Mouse (Mus musculus): ENCODE data around the gene Bbox1.

Bbox1 gene

DNA sequence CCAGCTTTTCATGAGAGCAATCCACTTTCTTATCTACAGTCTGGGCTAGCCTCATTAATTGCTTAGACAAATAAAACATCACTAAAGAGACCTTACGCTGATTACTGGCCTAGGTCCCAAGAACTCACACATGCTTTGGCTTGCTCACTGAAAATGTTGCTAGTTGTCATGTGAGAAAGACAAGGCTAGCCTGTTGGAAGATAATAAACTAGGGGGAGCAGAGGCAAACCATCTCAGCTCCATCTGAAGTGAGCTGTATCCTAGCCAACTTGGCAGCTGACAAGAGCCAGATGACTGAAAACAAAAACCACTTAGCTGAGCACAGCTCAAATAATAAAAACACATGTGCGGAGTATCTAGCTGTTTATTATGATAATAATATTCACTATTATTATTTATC lies 40.2 kb downstream of the Bbox1 start:
- DNase-seq (ENCODE audit: low spot score) = no peak

- no peak for DNase-seq (ENCODE audit: low spot score)
Observed at GRCm38 (mm10) chr2:110269281-110269680, 45.1 kb downstream of the Bbox1 start.

- no peak for DNase-seq (ENCODE audit: low spot score)
Observed at GRCm38 (mm10) chr2:110232252-110232651, 82.1 kb downstream of the Bbox1 start.

- no peak for DNase-seq (ENCODE audit: low spot score)
Observed at GRCm38 (mm10) chr2:110230753-110231152, 83.6 kb downstream of the Bbox1 start.

GRCm38 (mm10) chr2:110229143-110230087 lies 84.9 kb downstream of the Bbox1 start:
- DNase-seq (ENCODE audit: low spot score) = peak; percentile 88

- DNase-seq (ENCODE audit: low spot score) = no peak
Observed at GRCm38 (mm10) chr2:110226421-110226820, 87.9 kb downstream of the Bbox1 start.

GRCm38 (mm10) chr2:110225969-110226368 lies 88.4 kb downstream of the Bbox1 start:
- DNase-seq (ENCODE audit: low spot score) = no peak

DNA sequence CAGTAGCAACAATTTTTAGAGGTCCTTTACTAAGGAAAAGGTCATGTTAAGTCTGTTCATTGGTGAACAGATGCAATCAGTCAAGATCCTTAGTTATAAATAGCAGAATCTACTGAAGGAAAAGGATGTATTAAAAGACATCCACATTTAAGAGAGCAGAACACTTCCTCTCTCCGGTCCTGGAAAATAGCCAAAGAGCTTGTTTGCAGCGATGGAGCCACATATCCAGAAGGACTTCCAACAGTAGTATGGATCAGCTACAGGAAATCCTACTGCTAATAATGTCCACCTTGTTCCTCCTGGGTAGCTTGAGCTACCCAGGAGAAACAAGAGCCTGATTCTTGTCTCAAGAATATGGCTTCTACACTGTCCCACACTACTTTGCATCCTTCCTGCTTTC lies 91.6 kb downstream of the Bbox1 start:
- no peak for DNase-seq (ENCODE audit: low spot score)

GRCm38 (mm10) chr2:110220492-110220891 lies 93.9 kb downstream of the Bbox1 start:
- no peak for DNase-seq (ENCODE audit: low spot score)

- DNase-seq (ENCODE audit: low spot score) = no peak
Observed at GRCm38 (mm10) chr2:110215685-110216058, 98.7 kb downstream of the Bbox1 start.

- no peak for DNase-seq (ENCODE audit: low spot score)
Observed at GRCm38 (mm10) chr2:110214991-110215684, 99.2 kb downstream of the Bbox1 start.

DNA sequence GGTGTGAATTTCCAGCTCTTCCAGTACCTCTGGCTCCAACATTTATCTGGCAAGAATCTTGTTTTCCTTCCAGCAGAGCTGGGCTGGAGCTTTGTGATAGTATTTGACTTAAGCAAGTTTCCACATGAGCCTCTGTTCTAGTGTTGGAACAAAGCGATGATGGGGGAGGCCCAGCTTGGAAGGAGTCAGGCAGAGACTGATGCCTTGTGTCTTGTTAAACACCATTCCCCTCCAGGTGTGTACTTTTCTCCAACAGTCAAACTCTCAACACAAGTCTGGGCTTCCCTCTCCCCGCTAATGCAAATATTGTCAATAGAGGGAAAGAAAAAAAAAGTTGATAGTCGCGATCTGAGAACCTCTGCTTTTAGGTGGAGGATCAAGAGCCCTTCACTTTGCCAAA lies 100.1 kb downstream of the Bbox1 start:
- DNase-seq (ENCODE audit: low spot score) = no peak

Measured in embryo, embryonic 10 days (tissue).